Mouse (Mus musculus): ENCODE data around the gene Olfr1491. TPM values are rescaled to one million over a fixed set of nuclear protein-coding genes. Genes with fewer than 3 reads are reported as not detected.

The Olfr1491 gene
- not detected for total RNA-seq (2021)
- long read RNA-seq, experiment 1: 0 reads
- long read RNA-seq, experiment 2: 0 reads

- no peak for DNase-seq (ENCODE audit: low spot score in 2 of 2)
These were observed at the start of gene Olfr1491 for GRCm38 (mm10) chr19:13696968-13697367. Gene Olfr1491, plus strand, starts transcription at chr19:13697268.

GRCm38 (mm10) chr19:13650791-13651190 is 46.3 kb upstream of the Olfr1491 start, which contains the start of gene Olfr1490:
Gene Olfr1490, plus strand, starts transcription at chr19:13651091.
- DNase-seq (ENCODE audit: low spot score in 2 of 2): no peak

- DNase-seq (ENCODE audit: low spot score in 2 of 2): no peak
These were observed 25.9 kb downstream of the Olfr1491 start, which contains the start of gene Olfr1493-ps1 for GRCm38 (mm10) chr19:13722978-13723377. Gene Olfr1493-ps1, plus strand, starts transcription at chr19:13723278.

GRCm38 (mm10) chr19:13739428-13739827 is 42.4 kb downstream of the Olfr1491 start, which contains the start of gene Olfr1494:
Gene Olfr1494, plus strand, starts transcription at chr19:13739728.
- DNase-seq (ENCODE audit: low spot score in 2 of 2): no peak

- no peak for DNase-seq (ENCODE audit: low spot score in 2 of 2)
These were observed 52.3 kb downstream of the Olfr1491 start for GRCm38 (mm10) chr19:13749366-13749765.

Other genes starting within 250 kb of the Olfr1491 start
- gene Olfr1472, start 241.2 kb upstream of the Olfr1491 start, total RNA-seq (2021): not detected
- not detected for gene Olfr1474, start 227.7 kb upstream of the Olfr1491 start, total RNA-seq (2021)
- gene Olfr1475, start 217.1 kb upstream of the Olfr1491 start, total RNA-seq (2021): not detected
- gene Olfr1477, start 196.7 kb upstream of the Olfr1491 start, total RNA-seq (2021): not detected
- gene Olfr1480, start 169.4 kb upstream of the Olfr1491 start, total RNA-seq (2021): not detected
- not detected for gene Olfr1484, start 113.8 kb upstream of the Olfr1491 start, total RNA-seq (2021)
- gene Olfr1487, start 79.9 kb upstream of the Olfr1491 start, total RNA-seq (2021): not detected
- gene Olfr1489, start 65.6 kb upstream of the Olfr1491 start, total RNA-seq (2021): not detected
- not detected for gene Olfr1490, start 46.2 kb upstream of the Olfr1491 start, total RNA-seq (2021)
- gene Olfr1493-ps1, start 26.0 kb downstream of the Olfr1491 start, total RNA-seq (2021): not detected
- not detected for gene Olfr1494, start 42.5 kb downstream of the Olfr1491 start, total RNA-seq (2021)
- not detected for gene Olfr1495, start 67.3 kb downstream of the Olfr1491 start, total RNA-seq (2021)
- gene Olfr1496, start 80.6 kb downstream of the Olfr1491 start, total RNA-seq (2021): not detected
- not detected for gene Olfr1497, start 100.9 kb downstream of the Olfr1491 start, total RNA-seq (2021)
- gene Olfr1499, start 122.2 kb downstream of the Olfr1491 start, total RNA-seq (2021): not detected
- gene Olfr1500, start 133.2 kb downstream of the Olfr1491 start, total RNA-seq (2021): not detected
- not detected for gene Olfr1501, start 153.4 kb downstream of the Olfr1491 start, total RNA-seq (2021)
- gene Olfr1502, start 164.5 kb downstream of the Olfr1491 start, total RNA-seq (2021): not detected
- not detected for gene Olfr1504, start 200.7 kb downstream of the Olfr1491 start, total RNA-seq (2021)
- gene Olfr1505, start 216.3 kb downstream of the Olfr1491 start, total RNA-seq (2021): not detected